Mouse (Mus musculus): Measurements from ENCODE around the gene Prss35. TPM values are rescaled to one million over a fixed set of nuclear protein-coding genes. Genes with fewer than 3 reads are reported as not detected.

Gene Prss35
- polyA plus RNA-seq, 1 experiment from 2014 or later, result 35.7 TPM

- H3K4me3 ChIP-seq (ENCODE audit: control insufficient read depth in 1 of 2, insufficient read depth in 1 of 2, low read depth in 1 of 2, low read length in 2 of 2), result no peak overlapping the region
- H3K9ac ChIP-seq (ENCODE audit: low read length), result no peak overlapping the region
- H3K4me2 ChIP-seq (ENCODE audit: low read length), result no peak overlapping the region
- WGBS, result 69% methylated on average over 4 of the region's 4 CpGs
- H3K27me3 ChIP-seq (ENCODE audit: control insufficient read depth, insufficient read depth, low read length), result no peaks in the 10 kb centered on the region
- no peak overlapping the region for H3K27ac ChIP-seq (replicated peaks in 1 of 2; ENCODE audit: control insufficient read depth in 1 of 2, insufficient read depth in 1 of 2, low read depth in 2 of 2, low read length in 2 of 2)
- peaks cover 92% of the 10 kb centered on the region for H3K36me3 ChIP-seq (ENCODE audit: control insufficient read depth, insufficient read depth, low read length)
- no peaks in the 10 kb centered on the region for H3K9me3 ChIP-seq (ENCODE audit: control insufficient read depth, low read length)
- 0 out of 4 replicates have a peak, but pooled peaks cover 0 to 2% of the 10 kb centered on the region in 2 experiments for H3K4me1 ChIP-seq (ENCODE audit: control insufficient read depth in 2 of 2, insufficient read depth in 2 of 2, low read length in 2 of 2)
- no peak for ATAC-seq (ENCODE audit: insufficient number of reproducible peaks, insufficient read depth, low FRiP score, low read depth)
Measured at GRCm38 (mm10) chr9:86778212-86778611, 34.8 kb downstream of the Prss35 start.

- no peak overlapping the region for H3K27ac ChIP-seq (replicated peaks in 1 of 2; ENCODE audit: control insufficient read depth in 1 of 2, insufficient read depth in 1 of 2, low read depth in 2 of 2, low read length in 2 of 2)
- peaks cover 76% of the 10 kb centered on the region for H3K36me3 ChIP-seq (ENCODE audit: control insufficient read depth, insufficient read depth, low read length)
- H3K9me3 ChIP-seq (ENCODE audit: control insufficient read depth, low read length), result no peaks in the 10 kb centered on the region
- H3K4me1 ChIP-seq (ENCODE audit: control insufficient read depth in 2 of 2, insufficient read depth in 2 of 2, low read length in 2 of 2), result no peaks in the 10 kb centered on the region
- H3K27me3 ChIP-seq (ENCODE audit: control insufficient read depth, insufficient read depth, low read length), result no peaks in the 10 kb centered on the region
- WGBS, result 88% methylated on average over 4 of the region's 4 CpGs
- no peak overlapping the region for H3K4me3 ChIP-seq (ENCODE audit: control insufficient read depth in 1 of 2, insufficient read depth in 1 of 2, low read depth in 1 of 2, low read length in 2 of 2)
- ATAC-seq (ENCODE audit: insufficient number of reproducible peaks, insufficient read depth, low FRiP score, low read depth), result no peak
- no peak overlapping the region for H3K9ac ChIP-seq (ENCODE audit: low read length)
- H3K4me2 ChIP-seq (ENCODE audit: low read length), result no peak overlapping the region
Measured at GRCm38 (mm10) chr9:86781426-86781825, 38.0 kb downstream of the Prss35 start.

GRCm38 (mm10) chr9:86782836-86783235, 39.4 kb downstream of the Prss35 start:
- no peak for ATAC-seq (ENCODE audit: insufficient number of reproducible peaks, insufficient read depth, low FRiP score, low read depth)
- Histone ChIP-seq H3K27ac (replicated peaks in 1 of 2; ENCODE audit: control insufficient read depth in 1 of 2, insufficient read depth in 1 of 2, low read depth in 2 of 2, low read length in 2 of 2) (no peak overlapping the region), H3K36me3 (ENCODE audit: control insufficient read depth, insufficient read depth, low read length) (peaks cover 72% of the 10 kb centered on the region), H3K9me3 (ENCODE audit: control insufficient read depth, low read length) (no peaks in the 10 kb centered on the region), H3K27me3 (ENCODE audit: control insufficient read depth, insufficient read depth, low read length) (no peaks in the 10 kb centered on the region), H3K9ac (ENCODE audit: low read length) (no peak overlapping the region), H3K4me3 (ENCODE audit: control insufficient read depth in 1 of 2, insufficient read depth in 1 of 2, low read depth in 1 of 2, low read length in 2 of 2) (no peak overlapping the region), H3K4me2 (ENCODE audit: low read length) (no peak overlapping the region), H3K4me1 (ENCODE audit: control insufficient read depth in 2 of 2, insufficient read depth in 2 of 2, low read length in 2 of 2) (no peaks in the 10 kb centered on the region)
- 93% methylated on average over 2 of the region's 2 CpGs for WGBS

- ATAC-seq (ENCODE audit: insufficient number of reproducible peaks, insufficient read depth, low FRiP score, low read depth), result no peak
- H3K36me3 ChIP-seq (ENCODE audit: control insufficient read depth, insufficient read depth, low read length), result peaks cover 61% of the 10 kb centered on the region
- H3K9ac ChIP-seq (ENCODE audit: low read length), result no peak overlapping the region
- H3K4me2 ChIP-seq (ENCODE audit: low read length), result no peak overlapping the region
- no peaks in the 10 kb centered on the region for H3K4me1 ChIP-seq (ENCODE audit: control insufficient read depth in 2 of 2, insufficient read depth in 2 of 2, low read length in 2 of 2)
- no peak overlapping the region for H3K27ac ChIP-seq (replicated peaks in 1 of 2; ENCODE audit: control insufficient read depth in 1 of 2, insufficient read depth in 1 of 2, low read depth in 2 of 2, low read length in 2 of 2)
- H3K9me3 ChIP-seq (ENCODE audit: control insufficient read depth, low read length), result no peaks in the 10 kb centered on the region
- 68% methylated on average over 6 of the region's 6 CpGs for WGBS
- H3K4me3 ChIP-seq (ENCODE audit: control insufficient read depth in 1 of 2, insufficient read depth in 1 of 2, low read depth in 1 of 2, low read length in 2 of 2), result no peak overlapping the region
- no peaks in the 10 kb centered on the region for H3K27me3 ChIP-seq (ENCODE audit: control insufficient read depth, insufficient read depth, low read length)
Measured at GRCm38 (mm10) chr9:86789186-86789585, 45.7 kb downstream of the Prss35 start.

- Histone ChIP-seq H3K4me3 (ENCODE audit: control insufficient read depth in 1 of 2, insufficient read depth in 1 of 2, low read depth in 1 of 2, low read length in 2 of 2) (no peak overlapping the region), H3K4me1 (ENCODE audit: control insufficient read depth in 2 of 2, insufficient read depth in 2 of 2, low read length in 2 of 2) (no peaks in the 10 kb centered on the region), H3K27ac (replicated peaks in 1 of 2; ENCODE audit: control insufficient read depth in 1 of 2, insufficient read depth in 1 of 2, low read depth in 2 of 2, low read length in 2 of 2) (no peak overlapping the region), H3K27me3 (ENCODE audit: control insufficient read depth, insufficient read depth, low read length) (no peaks in the 10 kb centered on the region), H3K4me2 (ENCODE audit: low read length) (no peak overlapping the region), H3K9me3 (ENCODE audit: control insufficient read depth, low read length) (no peaks in the 10 kb centered on the region), H3K36me3 (ENCODE audit: control insufficient read depth, insufficient read depth, low read length) (peaks cover 72% of the 10 kb centered on the region), H3K9ac (ENCODE audit: low read length) (no peak overlapping the region)
- WGBS, result 67% methylated on average over 7 of the region's 7 CpGs
- ATAC-seq (ENCODE audit: insufficient number of reproducible peaks, insufficient read depth, low FRiP score, low read depth), result no peak
Measured at GRCm38 (mm10) chr9:86791927-86792326, 48.5 kb downstream of the Prss35 start.

GRCm38 (mm10) chr9:86795236-86795635, 51.8 kb downstream of the Prss35 start:
- no peaks in the 10 kb centered on the region for H3K27me3 ChIP-seq (ENCODE audit: control insufficient read depth, insufficient read depth, low read length)
- no peak overlapping the region for H3K27ac ChIP-seq (replicated peaks in 1 of 2; ENCODE audit: control insufficient read depth in 1 of 2, insufficient read depth in 1 of 2, low read depth in 2 of 2, low read length in 2 of 2)
- H3K4me2 ChIP-seq (ENCODE audit: low read length), result no peak overlapping the region
- no peaks in the 10 kb centered on the region; a peak in 1 of 4 replicates for H3K4me1 ChIP-seq (ENCODE audit: control insufficient read depth in 2 of 2, insufficient read depth in 2 of 2, low read length in 2 of 2)
- no peak overlapping the region for H3K4me3 ChIP-seq (ENCODE audit: control insufficient read depth in 1 of 2, insufficient read depth in 1 of 2, low read depth in 1 of 2, low read length in 2 of 2)
- no peak overlapping the region for H3K9ac ChIP-seq (ENCODE audit: low read length)
- no peak for ATAC-seq (ENCODE audit: insufficient number of reproducible peaks, insufficient read depth, low FRiP score, low read depth)
- 63% methylated on average over 3 of the region's 3 CpGs for WGBS
- peaks cover 75% of the 10 kb centered on the region for H3K36me3 ChIP-seq (ENCODE audit: control insufficient read depth, insufficient read depth, low read length)
- no peaks in the 10 kb centered on the region for H3K9me3 ChIP-seq (ENCODE audit: control insufficient read depth, low read length)

- Histone ChIP-seq H3K36me3 (ENCODE audit: control insufficient read depth, insufficient read depth, low read length) (peaks cover 69% of the 10 kb centered on the region), H3K9ac (ENCODE audit: low read length) (no peak overlapping the region), H3K9me3 (ENCODE audit: control insufficient read depth, low read length) (no peaks in the 10 kb centered on the region), H3K4me3 (ENCODE audit: control insufficient read depth in 1 of 2, insufficient read depth in 1 of 2, low read depth in 1 of 2, low read length in 2 of 2) (no peak overlapping the region), H3K27ac (replicated peaks in 1 of 2; ENCODE audit: control insufficient read depth in 1 of 2, insufficient read depth in 1 of 2, low read depth in 2 of 2, low read length in 2 of 2) (no peak overlapping the region), H3K27me3 (ENCODE audit: control insufficient read depth, insufficient read depth, low read length) (no peaks in the 10 kb centered on the region), H3K4me2 (ENCODE audit: low read length) (no peak overlapping the region), H3K4me1 (ENCODE audit: control insufficient read depth in 2 of 2, insufficient read depth in 2 of 2, low read length in 2 of 2) (no peaks in the 10 kb centered on the region; a peak in 1 of 4 replicates)
- WGBS, result 88% methylated on average over 4 of the region's 4 CpGs
- no peak for ATAC-seq (ENCODE audit: insufficient number of reproducible peaks, insufficient read depth, low FRiP score, low read depth)
Measured at GRCm38 (mm10) chr9:86797553-86797952, 54.1 kb downstream of the Prss35 start.

GRCm38 (mm10) chr9:86798129-86798528, 54.7 kb downstream of the Prss35 start:
- H3K4me2 ChIP-seq (ENCODE audit: low read length), result no peak overlapping the region
- H3K4me1 ChIP-seq (ENCODE audit: control insufficient read depth in 2 of 2, insufficient read depth in 2 of 2, low read length in 2 of 2), result no peaks in the 10 kb centered on the region; a peak in 1 of 4 replicates
- H3K27ac ChIP-seq (replicated peaks in 1 of 2; ENCODE audit: control insufficient read depth in 1 of 2, insufficient read depth in 1 of 2, low read depth in 2 of 2, low read length in 2 of 2), result no peak overlapping the region
- H3K36me3 ChIP-seq (ENCODE audit: control insufficient read depth, insufficient read depth, low read length), result peaks cover 65% of the 10 kb centered on the region
- H3K9ac ChIP-seq (ENCODE audit: low read length), result no peak overlapping the region
- H3K9me3 ChIP-seq (ENCODE audit: control insufficient read depth, low read length), result no peaks in the 10 kb centered on the region
- H3K4me3 ChIP-seq (ENCODE audit: control insufficient read depth in 1 of 2, insufficient read depth in 1 of 2, low read depth in 1 of 2, low read length in 2 of 2), result no peak overlapping the region
- no peaks in the 10 kb centered on the region for H3K27me3 ChIP-seq (ENCODE audit: control insufficient read depth, insufficient read depth, low read length)
- 90% methylated on average over 5 of the region's 5 CpGs for WGBS
- ATAC-seq (ENCODE audit: insufficient number of reproducible peaks, insufficient read depth, low FRiP score, low read depth), result no peak

All from heart, embryonic 14.5 days (tissue).